Mouse (Mus musculus): ENCODE results near the gene Iqcn. TPM values are rescaled to one million over a fixed set of nuclear protein-coding genes. Genes with fewer than 3 reads are reported as not detected.

The Iqcn gene
- polyA plus RNA-seq, 1 experiment from 2014 or later, result not detected

DNA sequence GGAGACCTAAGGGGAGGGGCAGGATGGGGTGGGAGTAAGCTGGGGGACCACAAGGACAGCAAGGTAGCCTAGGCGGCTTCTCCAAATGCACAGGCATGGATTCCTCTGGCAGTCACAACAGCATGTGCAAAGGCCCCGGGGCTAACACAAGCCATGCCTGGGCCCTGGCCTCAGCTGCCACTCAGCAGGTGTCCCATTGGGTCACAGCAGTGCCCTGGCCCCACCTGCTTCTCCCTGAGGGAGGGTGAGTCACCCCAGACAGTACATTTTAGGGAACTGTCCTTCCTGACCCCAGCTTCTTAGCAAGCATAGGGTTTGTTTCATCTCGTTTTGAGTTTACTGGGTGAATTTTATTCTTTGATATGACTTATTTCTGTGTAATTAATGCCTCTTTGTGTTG, 20.6 kb upstream of the Iqcn start:
- Histone ChIP-seq H3K4me3 (ENCODE audit: low read depth, low read length) (no peak overlapping the region), H3K9ac (ENCODE audit: low read depth, low read length) (no peak overlapping the region), H3K27me3 (replicated peaks; ENCODE audit: control insufficient read depth, insufficient read depth, low read length) (no peaks in the 10 kb centered on the region), H3K27ac (ENCODE audit: low read depth, low read length) (no peak overlapping the region), H3K4me1 (replicated peaks; ENCODE audit: control insufficient read depth, insufficient read depth, low read length) (peaks cover 16% of the 10 kb centered on the region), H3K4me2 (no peak overlapping the region), H3K9me3 (ENCODE audit: control insufficient read depth, low read length) (no peaks in the 10 kb centered on the region), H3K36me3 (ENCODE audit: control insufficient read depth, insufficient read depth, low read length) (peaks cover 20% of the 10 kb centered on the region)
- WGBS, result 53% methylated on average over 3 of the region's 3 CpGs
- DNase-seq (ENCODE audit: low spot score), result no peak
- ATAC-seq (replicated peaks; ENCODE audit: low FRiP score), result no peak

DNA sequence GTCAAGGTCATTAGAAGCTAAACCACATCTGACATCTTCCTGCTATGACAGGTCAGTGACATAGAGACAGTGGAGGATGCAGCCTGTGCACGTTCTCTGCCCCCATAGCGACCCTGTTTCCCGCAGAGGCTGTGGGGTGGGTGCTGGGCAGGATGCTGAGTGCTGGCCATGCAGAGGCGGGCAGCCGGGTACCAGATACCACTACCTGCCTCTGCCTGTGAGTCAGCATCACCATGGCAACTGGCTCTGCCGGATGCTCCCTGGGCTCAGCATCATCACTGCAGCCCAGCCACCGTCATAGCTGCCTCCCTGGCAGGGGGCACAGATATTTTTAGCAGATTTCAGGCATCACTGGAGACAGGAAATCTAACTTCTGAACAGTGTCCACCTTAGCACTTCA, 19.0 kb upstream of the Iqcn start:
- Histone ChIP-seq H3K27me3 (replicated peaks; ENCODE audit: control insufficient read depth, insufficient read depth, low read length) (no peaks in the 10 kb centered on the region), H3K4me1 (replicated peaks; ENCODE audit: control insufficient read depth, insufficient read depth, low read length) (peaks cover 11% of the 10 kb centered on the region), H3K9ac (ENCODE audit: low read depth, low read length) (no peak overlapping the region), H3K4me3 (ENCODE audit: low read depth, low read length) (no peak overlapping the region), H3K27ac (ENCODE audit: low read depth, low read length) (no peak overlapping the region), H3K9me3 (ENCODE audit: control insufficient read depth, low read length) (no peaks in the 10 kb centered on the region), H3K36me3 (ENCODE audit: control insufficient read depth, insufficient read depth, low read length) (peaks cover 4% of the 10 kb centered on the region), H3K4me2 (no peak overlapping the region)
- ATAC-seq (replicated peaks; ENCODE audit: low FRiP score) (no peak), DNase-seq (ENCODE audit: low spot score) (no peak)
- WGBS, result 61% methylated on average over 7 of the region's 7 CpGs

DNA sequence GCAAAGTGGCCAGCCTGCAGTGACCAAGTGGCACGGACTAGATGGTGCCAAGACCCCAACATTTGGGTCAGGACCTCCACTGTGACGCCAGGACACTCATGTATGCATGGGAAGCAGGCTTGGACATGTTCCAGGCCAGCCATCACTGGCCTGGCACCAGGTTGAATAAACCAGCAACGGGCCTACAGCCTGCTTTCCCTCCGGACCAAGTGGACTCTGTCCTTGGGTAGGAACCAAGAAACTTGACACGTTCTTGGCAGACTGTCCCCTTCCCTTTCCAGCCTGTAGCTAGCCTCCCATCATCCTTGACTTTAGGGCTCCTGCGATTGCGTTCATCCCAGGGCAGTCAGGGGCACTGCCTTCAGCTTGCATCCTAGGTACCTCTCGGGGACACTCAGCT, 15.7 kb upstream of the Iqcn start:
- Histone ChIP-seq H3K4me2 (no peak overlapping the region), H3K36me3 (ENCODE audit: control insufficient read depth, insufficient read depth, low read length) (no peaks in the 10 kb centered on the region), H3K27me3 (replicated peaks; ENCODE audit: control insufficient read depth, insufficient read depth, low read length) (no peaks in the 10 kb centered on the region), H3K4me3 (ENCODE audit: low read depth, low read length) (no peak overlapping the region), H3K4me1 (replicated peaks; ENCODE audit: control insufficient read depth, insufficient read depth, low read length) (peaks cover 13% of the 10 kb centered on the region), H3K9me3 (ENCODE audit: control insufficient read depth, low read length) (no peaks in the 10 kb centered on the region), H3K9ac (ENCODE audit: low read depth, low read length) (no peak overlapping the region), H3K27ac (ENCODE audit: low read depth, low read length) (no peak overlapping the region)
- no peak for ATAC-seq (replicated peaks; ENCODE audit: low FRiP score)
- WGBS, result 80% methylated on average over 8 of the region's 8 CpGs
- no peak for DNase-seq (ENCODE audit: low spot score)

DNA sequence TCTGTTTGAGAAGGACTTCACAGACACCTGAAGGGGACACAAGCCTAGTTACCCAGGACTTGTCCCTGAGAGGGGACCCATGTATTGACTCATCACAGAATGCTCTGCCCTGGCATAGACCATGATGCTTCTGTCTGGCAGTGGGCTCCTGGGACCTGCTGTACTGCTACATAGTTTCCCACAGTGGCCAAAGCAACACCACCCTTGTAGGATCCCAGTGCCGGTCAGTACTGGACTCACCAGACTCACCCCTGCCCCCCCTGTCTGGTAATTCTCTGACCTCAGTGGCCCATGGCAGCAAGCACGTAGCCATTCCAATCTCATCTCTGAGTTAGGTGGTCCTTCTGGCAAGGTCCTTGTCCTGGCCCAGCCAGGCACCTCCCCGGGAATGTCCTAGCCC, 15.1 kb upstream of the Iqcn start:
- 90% methylated on average over 3 of the region's 3 CpGs for WGBS
- H3K27ac ChIP-seq (ENCODE audit: low read depth, low read length), result no peak overlapping the region
- H3K9ac ChIP-seq (ENCODE audit: low read depth, low read length), result no peak overlapping the region
- DNase-seq (ENCODE audit: low spot score), result no peak
- no peaks in the 10 kb centered on the region for H3K9me3 ChIP-seq (ENCODE audit: control insufficient read depth, low read length)
- no peaks in the 10 kb centered on the region for H3K36me3 ChIP-seq (ENCODE audit: control insufficient read depth, insufficient read depth, low read length)
- no peak overlapping the region for H3K4me2 ChIP-seq
- H3K27me3 ChIP-seq (replicated peaks; ENCODE audit: control insufficient read depth, insufficient read depth, low read length), result no peaks in the 10 kb centered on the region
- ATAC-seq (replicated peaks; ENCODE audit: low FRiP score), result no peak
- H3K4me1 ChIP-seq (replicated peaks; ENCODE audit: control insufficient read depth, insufficient read depth, low read length), result peaks cover 12% of the 10 kb centered on the region
- H3K4me3 ChIP-seq (ENCODE audit: low read depth, low read length), result no peak overlapping the region

DNA sequence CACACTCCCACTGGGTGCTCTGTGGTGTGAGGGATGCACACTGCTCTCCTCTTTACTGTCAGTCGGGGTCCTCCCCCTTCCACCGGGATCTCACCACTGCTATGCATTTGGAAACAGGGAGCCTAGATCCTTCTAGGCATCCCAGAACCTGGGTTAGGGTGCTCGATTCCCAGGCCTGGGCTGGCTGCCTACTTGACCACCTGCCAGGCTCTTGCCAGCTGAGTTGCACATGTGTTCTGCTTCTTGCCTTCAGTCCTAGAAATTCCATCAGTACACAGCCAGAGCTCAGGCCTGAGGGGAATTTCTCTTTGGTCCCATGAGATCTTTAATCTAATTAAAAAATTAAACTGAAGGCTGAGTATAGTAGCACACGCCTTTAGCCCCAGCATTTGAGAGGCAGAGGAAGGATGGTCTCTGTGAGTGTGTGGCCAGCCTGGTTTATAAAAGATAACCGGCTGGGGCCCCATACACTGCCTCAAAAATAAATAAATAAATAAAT, 13.3 kb upstream of the Iqcn start:
- Histone ChIP-seq H3K36me3 (ENCODE audit: control insufficient read depth, insufficient read depth, low read length) (no peaks in the 10 kb centered on the region), H3K9ac (ENCODE audit: low read depth, low read length) (0 out of 2 replicates have a peak overlapping the region, but pooled peaks have one; percentile 16), H3K4me3 (ENCODE audit: low read depth, low read length) (no peak overlapping the region), H3K27ac (ENCODE audit: low read depth, low read length) (no peak overlapping the region), H3K4me1 (replicated peaks; ENCODE audit: control insufficient read depth, insufficient read depth, low read length) (peaks cover 15% of the 10 kb centered on the region), H3K4me2 (no peak overlapping the region), H3K9me3 (ENCODE audit: control insufficient read depth, low read length) (no peaks in the 10 kb centered on the region), H3K27me3 (replicated peaks; ENCODE audit: control insufficient read depth, insufficient read depth, low read length) (no peaks in the 10 kb centered on the region)
- DNase-seq (ENCODE audit: low spot score), result no peak
- ATAC-seq (replicated peaks; ENCODE audit: low FRiP score), result no peak
- WGBS, result 67% methylated on average over 5 of the region's 5 CpGs

DNA sequence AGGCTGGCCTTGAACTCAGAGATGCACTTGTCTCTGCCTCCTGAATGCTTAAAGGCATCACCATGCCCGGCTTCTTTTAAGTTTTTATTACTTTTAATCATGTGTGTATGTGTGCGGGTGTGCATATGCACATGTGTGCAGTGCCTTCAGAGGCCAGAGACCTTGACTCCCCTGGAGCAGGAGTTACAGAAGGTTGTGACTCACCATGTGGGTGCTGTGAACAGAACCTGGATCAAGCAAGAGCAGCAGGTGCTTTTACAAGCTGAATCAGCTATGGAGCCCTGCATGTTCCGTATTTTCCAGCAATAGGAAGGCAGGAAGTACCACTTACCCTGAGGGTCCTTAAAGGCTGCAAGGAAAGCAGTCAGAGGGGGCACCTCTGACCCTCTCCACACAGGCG, 12.0 kb upstream of the Iqcn start:
- no peaks in the 10 kb centered on the region for H3K27me3 ChIP-seq (replicated peaks; ENCODE audit: control insufficient read depth, insufficient read depth, low read length)
- H3K27ac ChIP-seq (ENCODE audit: low read depth, low read length), result peak overlapping the region; percentile 45; the same call in 1 of the 2 replicates
- ATAC-seq (replicated peaks; ENCODE audit: low FRiP score) (no peak), DNase-seq (ENCODE audit: low spot score) (no peak)
- H3K4me1 ChIP-seq (replicated peaks; ENCODE audit: control insufficient read depth, insufficient read depth, low read length), result peaks cover 27% of the 10 kb centered on the region
- no peak overlapping the region for H3K4me3 ChIP-seq (ENCODE audit: low read depth, low read length)
- peak overlapping the region; percentile 62 for H3K4me2 ChIP-seq
- peak overlapping the region; percentile 59 for H3K9ac ChIP-seq (ENCODE audit: low read depth, low read length)
- WGBS, result 80% methylated on average over 4 of the region's 4 CpGs
- no peaks in the 10 kb centered on the region for H3K9me3 ChIP-seq (ENCODE audit: control insufficient read depth, low read length)
- no peaks in the 10 kb centered on the region for H3K36me3 ChIP-seq (ENCODE audit: control insufficient read depth, insufficient read depth, low read length)

DNA sequence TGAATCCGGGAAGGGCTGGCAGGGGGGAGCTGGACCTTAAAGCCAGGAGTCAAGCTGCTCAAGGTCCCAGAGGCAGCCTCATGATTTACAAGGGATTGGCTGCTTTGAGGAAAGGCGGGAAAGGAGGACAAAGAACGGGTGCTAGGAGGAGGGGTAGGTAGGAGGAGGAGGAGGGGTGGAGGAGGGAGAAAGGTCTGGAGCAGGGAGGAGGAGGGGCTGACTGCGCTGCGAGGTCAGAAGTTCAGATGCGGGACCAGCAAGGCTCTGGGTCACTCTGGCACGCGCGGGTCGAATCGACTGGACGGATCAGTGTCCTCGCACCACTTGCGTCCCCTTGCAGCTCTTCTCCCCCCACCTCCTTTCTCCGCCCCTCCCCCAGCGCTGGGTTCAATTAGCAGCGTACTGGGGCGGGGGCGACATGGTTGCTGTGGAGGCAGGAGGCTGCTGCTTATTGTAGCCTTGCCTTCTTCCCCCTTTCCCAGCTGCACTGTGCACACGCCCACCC, 11.5 kb upstream of the Iqcn start:
- 6% methylated on average over 20 of the region's 20 CpGs for WGBS
- DNase-seq (ENCODE audit: low spot score) (no peak), ATAC-seq (replicated peaks; ENCODE audit: low FRiP score) (no peak)
- Histone ChIP-seq H3K27me3 (replicated peaks; ENCODE audit: control insufficient read depth, insufficient read depth, low read length) (no peaks in the 10 kb centered on the region), H3K27ac (ENCODE audit: low read depth, low read length) (peak overlapping the region; percentile 45; the same call in 1 of the 2 replicates), H3K9me3 (ENCODE audit: control insufficient read depth, low read length) (no peaks in the 10 kb centered on the region), H3K4me3 (ENCODE audit: low read depth, low read length) (peak overlapping the region; percentile 34), H3K4me2 (peak overlapping the region; percentile 62), H3K9ac (ENCODE audit: low read depth, low read length) (peak overlapping the region; percentile 59), H3K36me3 (ENCODE audit: control insufficient read depth, insufficient read depth, low read length) (no peaks in the 10 kb centered on the region), H3K4me1 (replicated peaks; ENCODE audit: control insufficient read depth, insufficient read depth, low read length) (peaks cover 29% of the 10 kb centered on the region)

DNA sequence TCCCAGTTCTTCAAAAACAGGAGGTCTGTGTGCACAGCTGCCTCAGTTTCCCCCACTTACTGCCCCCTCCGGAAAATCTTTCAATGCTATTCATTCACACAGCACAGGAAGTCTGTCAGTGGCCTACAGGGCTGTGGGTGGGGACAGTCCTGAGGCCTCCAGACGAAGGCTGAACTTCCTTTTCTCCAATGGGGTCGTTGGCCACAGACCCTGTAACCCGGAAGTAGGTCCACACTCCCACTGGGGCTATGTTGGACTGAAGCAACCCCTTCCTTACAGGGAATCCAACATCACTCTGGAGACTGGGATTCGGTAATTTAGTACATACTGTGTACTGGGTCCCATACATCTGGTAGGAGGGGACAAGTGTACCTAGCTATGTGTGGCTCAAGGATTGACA, 9.6 kb upstream of the Iqcn start:
- Histone ChIP-seq H3K9me3 (ENCODE audit: control insufficient read depth, low read length) (no peaks in the 10 kb centered on the region), H3K27me3 (replicated peaks; ENCODE audit: control insufficient read depth, insufficient read depth, low read length) (no peaks in the 10 kb centered on the region), H3K4me3 (ENCODE audit: low read depth, low read length) (no peak overlapping the region), H3K4me2 (no peak overlapping the region), H3K36me3 (ENCODE audit: control insufficient read depth, insufficient read depth, low read length) (no peaks in the 10 kb centered on the region), H3K4me1 (replicated peaks; ENCODE audit: control insufficient read depth, insufficient read depth, low read length) (peaks cover 43% of the 10 kb centered on the region), H3K9ac (ENCODE audit: low read depth, low read length) (no peak overlapping the region), H3K27ac (ENCODE audit: low read depth, low read length) (no peak overlapping the region)
- ATAC-seq (replicated peaks; ENCODE audit: low FRiP score) (no peak), DNase-seq (ENCODE audit: low spot score) (no peak)
- 40% methylated on average over 5 of the region's 5 CpGs for WGBS

DNA sequence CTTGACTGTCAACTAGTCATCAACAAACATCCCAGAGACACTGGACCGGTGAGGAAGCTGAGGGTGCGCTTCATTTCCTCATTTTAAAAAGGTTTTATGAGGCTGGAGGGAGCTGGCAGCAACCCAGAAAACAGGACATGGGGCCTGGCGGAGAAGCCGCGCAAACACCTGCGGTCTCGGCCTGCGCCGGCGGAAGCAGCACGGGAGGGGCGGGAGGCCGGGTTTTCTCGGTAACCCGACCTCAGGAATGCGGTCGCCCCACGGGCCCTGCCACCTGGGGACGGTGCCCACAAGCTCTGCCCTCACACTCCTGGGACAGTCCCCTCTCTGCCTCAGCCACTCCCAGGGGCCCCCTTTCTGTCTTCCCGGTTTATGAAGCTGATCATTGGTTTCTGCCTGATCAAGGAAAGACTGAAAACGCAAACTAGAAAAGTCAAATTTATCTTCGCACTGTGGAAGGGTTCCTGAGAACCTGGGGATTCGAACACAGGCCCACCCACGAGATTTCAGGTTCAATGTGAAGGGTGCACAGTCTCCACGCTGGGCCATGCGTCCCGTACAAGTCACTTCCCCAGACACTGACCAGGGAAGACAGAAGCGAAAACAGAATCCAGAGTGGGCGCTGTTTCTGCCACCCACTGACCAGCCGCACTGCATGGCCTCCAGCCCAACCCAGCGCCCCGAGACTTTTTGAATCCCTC, 7.8 kb upstream of the Iqcn start:
- peak overlapping the region; percentile 22 for H3K4me3 ChIP-seq (ENCODE audit: low read depth, low read length)

More for the DNA sequence above, 7.8 kb upstream of the Iqcn start:
- 23% methylated on average over 32 of the region's 32 CpGs for WGBS
- H3K4me1 ChIP-seq (replicated peaks; ENCODE audit: control insufficient read depth, insufficient read depth, low read length), result peaks cover 43% of the 10 kb centered on the region
- ATAC-seq (replicated peaks; ENCODE audit: low FRiP score) (no peak), DNase-seq (ENCODE audit: low spot score) (no peak)
- no peaks in the 10 kb centered on the region for H3K27me3 ChIP-seq (replicated peaks; ENCODE audit: control insufficient read depth, insufficient read depth, low read length)
- no peaks in the 10 kb centered on the region for H3K36me3 ChIP-seq (ENCODE audit: control insufficient read depth, insufficient read depth, low read length)
- no peaks in the 10 kb centered on the region for H3K9me3 ChIP-seq (ENCODE audit: control insufficient read depth, low read length)
- H3K27ac ChIP-seq (ENCODE audit: low read depth, low read length), result peak overlapping the region; percentile 90
- peak overlapping the region; percentile 68 for H3K4me2 ChIP-seq
- peak overlapping the region; percentile 71 for H3K9ac ChIP-seq (ENCODE audit: low read depth, low read length)

Measured in liver, embryonic 11.5 days (tissue).